Mouse (Mus musculus) cortical plate, adult 2 months (tissue): Measurements from ENCODE around the gene Arid3c. TPM values are rescaled to one million over a fixed set of nuclear protein-coding genes. Genes with fewer than 3 reads are reported as not detected.
"Not testable (repeated sequence)": the region's sequence is repeated elsewhere in the genome, so short reads cannot be mapped to it uniquely, and the experiment has no call there.

ENCODE experiments used
- H3K27ac ChIP-seq: fragments of 200-500 bp; 2 replicates; pipeline ENCODE4 v1.5.1; 2012; ENCODE audit warnings: low read length, control low read depth, inconsistent platforms; ENCODE audit not compliant: insufficient read depth
- H3K4me1 ChIP-seq: fragments of 200-500 bp; 2 replicates; pipeline ENCODE4 v1.6.1; 2011; ENCODE audit warnings: low read length; ENCODE audit not compliant: control insufficient read depth, insufficient read depth
- H3K4me3 ChIP-seq: fragments of 200-500 bp; 2 replicates; pipeline ENCODE4 v1.5.1; 2011; ENCODE audit warnings: mild to moderate bottlenecking, low read length, control low read depth; ENCODE audit not compliant: insufficient read depth
- CTCF ChIP-seq: fragments of 200-500 bp; IDR thresholded peaks from 2 replicates; pipeline ENCODE4 v1.5.1; 2011; ENCODE audit warnings: mild to moderate bottlenecking, control low read depth, low read length; ENCODE audit not compliant: insufficient read depth; ENCODE audit errors: extremely low read depth
- POLR2A ChIP-seq: fragments of 200-500 bp; IDR thresholded peaks from 2 replicates; pipeline ENCODE4 v1.6.1; 2011; ENCODE audit warnings: mild to moderate bottlenecking, low read length, control low read depth; ENCODE audit not compliant: insufficient read depth; ENCODE audit errors: extremely low read depth
- polyA plus RNA-seq: library from polyadenylated mRNA; depleted of rRNA; stranded (reverse); fragments of >200 nt; gene quantifications from 2 replicates; pipeline ENCODE4 v1.2.3, GENCODE M21; 2012

Arid3c gene
- polyA plus RNA-seq, 1 experiment, result 0.46 TPM

GRCm38 (mm10) chr4:41696930-41697841, 33.8 kb downstream of the Arid3c start, which contains the start of gene Cntfr:
TSS of gene Cntfr (minus strand) at chr4:41697089.
- H3K4me3 ChIP-seq, result 0 out of 2 replicates have a peak within 1 kb of the TSS, but pooled peaks have one; percentile 20
- H3K27ac ChIP-seq, H3K4me1 ChIP-seq: not testable (repeated sequence)
- peak; percentile 69 for TF ChIP-seq CTCF

- not testable (repeated sequence) for H3K4me3 ChIP-seq, H3K4me1 ChIP-seq, H3K27ac ChIP-seq
Observed at GRCm38 (mm10) chr4:41696452-41696851, 34.5 kb downstream of the Arid3c start.

GRCm38 (mm10) chr4:41695800-41696199, 35.1 kb downstream of the Arid3c start:
- H3K27ac ChIP-seq, result not testable (repeated sequence)

GRCm38 (mm10) chr4:41693511-41693910, 37.4 kb downstream of the Arid3c start:
- not testable (repeated sequence) for H3K27ac ChIP-seq, H3K4me1 ChIP-seq, H3K4me3 ChIP-seq

More at GRCm38 (mm10) chr4:41695800-41696199, 35.1 kb downstream of the Arid3c start:
- H3K4me1 ChIP-seq, result not testable (repeated sequence)
- 0 out of 2 replicates have a peak overlapping the region, but pooled peaks have one; percentile 20 for H3K4me3 ChIP-seq

DNA sequence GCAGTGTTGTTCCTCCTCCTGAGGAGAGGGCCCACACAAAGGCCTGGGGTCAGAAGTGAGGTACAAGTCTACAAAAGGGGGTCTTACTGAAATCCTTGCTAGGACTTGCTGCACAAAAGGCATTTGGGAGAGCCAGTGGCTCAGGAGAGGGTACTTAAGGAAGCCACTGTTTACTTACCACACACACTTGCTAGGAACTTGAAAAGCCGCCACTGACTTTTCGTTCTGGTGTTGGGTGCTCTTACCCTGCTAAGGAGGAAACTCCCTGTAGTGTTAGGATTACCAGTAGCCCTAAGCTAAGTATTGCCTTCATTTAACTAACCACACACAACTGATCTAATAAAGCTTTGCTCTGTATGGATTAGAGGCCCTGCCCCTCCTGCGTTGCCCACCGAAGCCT, 40.9 kb downstream of the Arid3c start:
- not testable (repeated sequence) for H3K27ac ChIP-seq, H3K4me3 ChIP-seq, H3K4me1 ChIP-seq

DNA sequence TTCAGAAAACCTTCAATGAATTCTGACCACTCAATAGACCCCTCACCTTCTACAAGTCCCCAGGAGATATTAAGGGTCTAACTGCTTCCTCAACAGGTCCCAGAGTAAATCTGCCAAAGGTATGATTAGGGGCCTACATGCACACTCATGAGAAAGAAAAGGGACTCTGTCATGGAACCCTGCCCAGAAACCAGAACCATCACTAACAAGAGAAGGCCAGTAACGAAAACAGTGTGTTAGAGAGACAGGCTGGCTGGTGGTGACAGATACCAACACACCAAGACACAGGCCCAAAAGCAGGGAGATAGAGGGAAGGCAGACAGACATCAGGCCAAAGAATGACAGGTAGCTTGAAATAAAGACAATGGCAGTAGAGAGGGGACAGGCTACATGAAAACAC, 42.4 kb downstream of the Arid3c start:
- not testable (repeated sequence) for H3K4me1 ChIP-seq, H3K27ac ChIP-seq, H3K4me3 ChIP-seq

DNA sequence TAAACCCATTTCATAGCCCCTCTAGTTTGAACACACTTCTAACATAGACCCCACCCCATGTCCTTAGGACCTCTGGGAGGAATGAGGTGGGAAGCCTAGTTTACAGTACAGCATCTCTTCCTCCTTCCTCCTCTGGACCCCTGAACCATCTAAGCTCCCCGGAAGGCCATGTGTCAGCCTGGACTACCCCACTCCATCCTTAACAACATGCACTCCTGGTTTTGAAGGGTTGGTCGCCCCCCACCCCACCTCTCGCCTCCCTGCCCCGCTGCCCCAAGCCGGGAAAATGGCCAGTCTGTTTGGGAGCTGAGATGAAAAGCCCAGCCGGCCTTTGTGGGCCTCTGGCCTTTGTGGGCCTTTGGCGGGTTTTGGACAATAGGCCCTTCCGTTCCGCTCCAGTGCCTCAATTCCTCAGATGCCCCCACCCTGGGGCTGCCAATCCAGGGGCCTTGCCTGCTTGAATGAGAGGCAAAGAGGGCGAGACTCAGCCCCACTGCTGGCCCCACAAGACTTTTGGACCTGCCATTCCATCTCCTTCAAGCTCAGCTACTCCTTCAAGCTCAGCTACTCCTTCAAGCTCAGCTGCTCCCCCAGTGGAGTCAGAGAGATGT, 45.0 kb downstream of the Arid3c start:
- H3K27ac ChIP-seq, H3K4me3 ChIP-seq, H3K4me1 ChIP-seq: not testable (repeated sequence)

GRCm38 (mm10) chr4:41684931-41685453, 46.0 kb downstream of the Arid3c start:
- not testable (repeated sequence) for H3K27ac ChIP-seq, H3K4me1 ChIP-seq, H3K4me3 ChIP-seq

DNA sequence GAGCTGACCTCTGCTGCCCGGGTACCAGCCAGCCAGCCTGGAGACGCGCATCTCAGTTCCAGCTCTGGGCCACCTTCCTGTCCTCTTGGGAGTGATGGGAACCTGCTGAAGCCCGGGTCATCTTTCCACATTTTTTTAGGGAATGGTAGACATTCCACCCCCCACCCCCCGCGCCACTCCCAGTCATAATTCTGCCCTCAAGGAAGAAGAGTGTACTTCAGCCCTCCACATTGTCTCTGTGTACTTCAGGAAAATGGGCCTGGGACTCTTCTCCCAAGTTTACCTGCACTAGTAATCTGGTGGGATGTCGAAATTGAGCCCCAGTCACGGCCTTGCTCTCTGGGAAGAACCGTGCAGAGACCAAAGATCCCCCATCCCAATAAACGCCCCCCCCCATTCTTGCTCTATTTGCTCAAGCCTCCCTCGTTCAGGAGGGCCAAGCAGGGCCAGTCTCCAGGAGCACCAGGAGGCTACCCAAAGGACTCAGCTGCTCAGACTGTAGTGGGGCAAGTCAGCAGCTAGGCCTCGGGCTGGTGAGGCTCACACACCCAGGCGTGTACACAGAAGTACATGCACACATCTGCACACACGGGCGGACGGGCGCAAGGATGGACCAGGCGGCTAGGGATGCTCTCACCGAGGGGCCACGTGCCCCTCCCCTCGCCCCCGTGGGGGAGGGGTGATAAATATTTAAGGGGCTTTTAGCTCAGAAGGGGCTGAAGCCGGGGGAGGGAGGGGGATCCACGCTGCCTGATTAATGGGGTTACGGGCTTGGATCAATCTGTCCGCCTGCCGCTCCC, 46.6 kb downstream of the Arid3c start:
- H3K4me1 ChIP-seq, H3K27ac ChIP-seq, H3K4me3 ChIP-seq: not testable (repeated sequence)

DNA sequence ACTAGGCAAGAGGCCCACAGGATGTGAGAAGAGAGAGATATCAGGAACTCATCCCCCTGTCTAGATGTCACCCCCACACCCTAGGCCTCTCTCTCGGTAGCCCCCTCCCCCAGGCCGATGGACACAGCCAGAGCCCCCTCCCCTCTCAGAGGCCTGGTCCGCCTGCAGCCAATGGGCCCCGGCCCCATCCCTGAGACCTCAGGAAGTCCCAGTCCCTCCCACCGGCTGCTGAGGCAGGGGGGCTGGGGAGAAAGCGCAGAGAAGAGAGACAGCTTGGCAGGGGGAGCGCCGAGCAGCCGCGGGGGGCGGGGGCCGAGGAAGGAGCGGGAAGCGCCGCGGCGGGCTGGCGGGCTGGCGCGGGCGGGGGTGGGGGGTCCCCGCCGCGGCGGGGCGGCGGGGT, 47.6 kb downstream of the Arid3c start:
- H3K27ac ChIP-seq, H3K4me3 ChIP-seq, H3K4me1 ChIP-seq: not testable (repeated sequence)

DNA sequence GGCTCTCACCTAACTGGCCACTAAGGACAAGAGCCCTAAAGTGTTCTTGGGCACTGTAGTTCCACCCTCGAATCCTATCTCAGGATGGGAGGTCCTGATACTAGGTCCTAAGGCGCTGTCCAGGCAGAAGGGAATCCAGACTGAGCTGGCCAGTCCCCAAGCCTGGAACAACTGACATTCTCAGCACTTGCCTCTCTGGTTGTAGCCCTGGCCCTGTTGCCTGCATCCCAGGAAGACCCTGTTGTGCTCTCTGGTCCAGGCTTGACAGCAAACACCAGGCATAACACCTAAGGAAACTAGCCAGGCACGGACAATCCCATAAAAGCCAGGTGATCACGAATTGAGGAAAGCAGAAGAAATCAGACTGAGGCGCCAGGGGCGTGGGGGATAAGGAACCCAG, 48.2 kb downstream of the Arid3c start:
- H3K4me1 ChIP-seq, result peaks cover 3% of the 10 kb centered on the region
- no peak for TF ChIP-seq CTCF
- no peak for TF ChIP-seq POLR2A
- no peak overlapping the region for H3K4me3 ChIP-seq
- H3K27ac ChIP-seq, result no peak overlapping the region
